Mouse (Mus musculus): ENCODE results near the gene Gm9918.
"Not testable (repeated sequence)": the region's sequence is repeated elsewhere in the genome, so short reads cannot be mapped to it uniquely, and the experiment has no call there.

Gene Gm9918

GRCm38 (mm10) chr15:102270274-102270960 lies at the start of gene Gm9918:
TSS of gene Gm9918 (plus strand) at chr15:102270563.
- in situ Hi-C loops (cut with MboI): no loop called here

DNA sequence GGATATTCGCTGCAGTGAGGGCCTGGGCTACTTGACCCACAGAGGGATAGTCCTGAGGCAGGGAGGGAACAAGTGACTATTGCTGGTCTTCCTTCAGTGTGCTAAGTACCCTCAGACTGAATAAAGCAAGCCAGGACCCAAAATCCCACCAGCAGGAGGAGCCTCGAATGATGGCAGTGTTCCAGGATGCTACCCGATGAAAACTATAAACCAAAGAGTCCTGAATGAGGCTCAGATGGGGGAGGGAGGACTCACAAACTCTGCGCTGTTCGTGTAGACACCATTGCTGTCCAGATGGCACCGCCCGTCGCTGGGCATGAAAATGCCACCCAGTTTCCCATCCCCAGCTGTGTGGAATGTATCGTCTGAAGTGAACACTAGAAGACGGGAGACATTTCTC lies 48.0 kb upstream of the Gm9918 start:
- in situ Hi-C loops (cut with MboI): loop anchor here (5.0 kb wide), 1 partner anchor 45 kb away; no protein-coding TSS in a partner anchor

- in situ Hi-C loops (cut with MboI): loop anchor here (5.0 kb wide), 1 partner anchor 47 kb away; no protein-coding TSS in a partner anchor
Measured at GRCm38 (mm10) chr15:102224186-102224991, 46.0 kb upstream of the Gm9918 start.

- in situ Hi-C loops (cut with MboI): loop anchor here (5.0 kb wide), 1 partner anchor 48 kb away; no protein-coding TSS in a partner anchor
Measured at GRCm38 (mm10) chr15:102224992-102225617, 45.3 kb upstream of the Gm9918 start.

DNA sequence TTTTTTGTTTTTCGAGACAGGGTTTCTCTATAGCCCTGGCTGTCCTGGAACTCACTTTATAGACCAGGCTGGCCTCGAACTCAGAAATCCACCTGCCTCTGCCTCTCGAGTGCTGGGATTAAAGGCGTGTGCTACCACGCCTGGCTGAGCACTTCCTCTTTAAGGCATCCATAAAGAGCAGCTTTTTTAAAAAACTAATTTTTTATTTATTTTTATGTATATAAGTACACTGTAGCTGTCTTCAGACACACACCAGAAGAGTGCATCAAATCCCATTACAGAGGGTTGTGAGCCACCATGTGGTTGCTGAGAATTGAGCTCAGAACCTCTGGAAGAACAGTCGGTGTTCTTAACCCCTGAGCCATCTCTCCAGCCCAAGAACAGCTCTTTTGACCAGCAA lies 44.7 kb upstream of the Gm9918 start:
- in situ Hi-C loops (cut with MboI): not testable (repeated sequence)

- in situ Hi-C loops (cut with MboI): loop anchor here (10.0 kb wide), 1 partner anchor 84 kb away; no protein-coding TSS in a partner anchor
Measured at GRCm38 (mm10) chr15:102230408-102231321, 39.7 kb upstream of the Gm9918 start.

- in situ Hi-C loops (cut with MboI): loop anchor here (10.0 kb wide), 1 partner anchor 83 kb away; no protein-coding TSS in a partner anchor
Measured at GRCm38 (mm10) chr15:102231748-102232147, 38.6 kb upstream of the Gm9918 start, which contains the start of gene Itgb7. TSS of gene Itgb7 (minus strand) at chr15:102231944.

DNA sequence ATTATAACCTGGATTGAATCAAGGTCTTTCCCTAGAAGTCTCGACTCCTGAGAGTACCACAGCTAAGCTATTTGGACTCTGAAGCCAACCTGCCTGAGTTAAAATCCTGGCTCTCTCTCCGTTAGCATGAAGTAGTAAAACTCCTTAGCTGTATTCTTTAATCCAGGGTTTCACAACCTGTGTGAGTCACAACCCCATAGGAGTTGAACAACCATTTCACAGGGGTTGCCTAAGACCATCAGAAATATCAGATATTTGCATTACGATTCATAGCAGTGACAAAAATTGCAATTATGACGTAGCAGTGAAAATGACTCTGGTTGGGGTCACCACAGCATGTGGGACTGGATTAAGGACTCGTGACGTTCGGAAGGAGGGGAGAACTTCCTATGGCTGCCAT lies 37.6 kb upstream of the Gm9918 start:
- in situ Hi-C loops (cut with MboI): loop anchor here (10.0 kb wide), 1 partner anchor 82 kb away; no protein-coding TSS in a partner anchor

- in situ Hi-C loops (cut with MboI): loop anchor here (10.0 kb wide), 1 partner anchor 81 kb away; no protein-coding TSS in a partner anchor
Measured at GRCm38 (mm10) chr15:102233896-102234295, 36.5 kb upstream of the Gm9918 start.

- in situ Hi-C loops (cut with MboI): loop anchor here (10.0 kb wide), 1 partner anchor 79 kb away; no protein-coding TSS in a partner anchor
Measured at GRCm38 (mm10) chr15:102235371-102236027, 34.9 kb upstream of the Gm9918 start.

GRCm38 (mm10) chr15:102238543-102239259 lies 31.7 kb upstream of the Gm9918 start:
- in situ Hi-C loops (cut with MboI): loop anchor here (10.0 kb wide), 1 partner anchor 76 kb away; no protein-coding TSS in a partner anchor

GRCm38 (mm10) chr15:102239260-102239590 lies 31.1 kb upstream of the Gm9918 start:
- in situ Hi-C loops (cut with MboI): loop anchor here (10.0 kb wide), 1 partner anchor 76 kb away; no protein-coding TSS in a partner anchor

DNA sequence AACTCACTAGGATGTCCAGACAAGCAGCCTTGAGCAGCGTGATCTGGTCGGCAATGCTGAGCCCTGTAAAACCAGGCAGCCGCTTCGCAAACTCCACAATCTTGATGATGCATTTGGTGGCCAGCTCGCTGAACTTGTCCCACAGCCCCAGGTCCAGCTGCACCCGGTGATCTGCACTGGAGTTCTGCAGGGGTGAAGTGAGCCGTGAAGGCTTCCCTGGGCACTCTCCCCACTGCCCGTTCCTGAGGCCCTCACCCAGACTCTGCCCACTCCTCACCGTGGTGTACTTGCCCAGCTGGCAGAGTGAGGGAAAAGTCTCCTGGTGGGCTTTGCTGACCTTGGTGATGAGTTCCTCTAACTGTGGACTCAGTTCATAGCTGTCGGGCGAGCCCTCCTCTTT lies 30.5 kb upstream of the Gm9918 start:
- in situ Hi-C loops (cut with MboI): loop anchor here (10.0 kb wide), 1 partner anchor 75 kb away; no protein-coding TSS in a partner anchor

GRCm38 (mm10) chr15:102240607-102241006 lies 29.8 kb upstream of the Gm9918 start:
- in situ Hi-C loops (cut with MboI): no loop called here

GRCm38 (mm10) chr15:102242404-102243228 lies 27.7 kb upstream of the Gm9918 start:
- in situ Hi-C loops (cut with MboI): no loop called here

DNA sequence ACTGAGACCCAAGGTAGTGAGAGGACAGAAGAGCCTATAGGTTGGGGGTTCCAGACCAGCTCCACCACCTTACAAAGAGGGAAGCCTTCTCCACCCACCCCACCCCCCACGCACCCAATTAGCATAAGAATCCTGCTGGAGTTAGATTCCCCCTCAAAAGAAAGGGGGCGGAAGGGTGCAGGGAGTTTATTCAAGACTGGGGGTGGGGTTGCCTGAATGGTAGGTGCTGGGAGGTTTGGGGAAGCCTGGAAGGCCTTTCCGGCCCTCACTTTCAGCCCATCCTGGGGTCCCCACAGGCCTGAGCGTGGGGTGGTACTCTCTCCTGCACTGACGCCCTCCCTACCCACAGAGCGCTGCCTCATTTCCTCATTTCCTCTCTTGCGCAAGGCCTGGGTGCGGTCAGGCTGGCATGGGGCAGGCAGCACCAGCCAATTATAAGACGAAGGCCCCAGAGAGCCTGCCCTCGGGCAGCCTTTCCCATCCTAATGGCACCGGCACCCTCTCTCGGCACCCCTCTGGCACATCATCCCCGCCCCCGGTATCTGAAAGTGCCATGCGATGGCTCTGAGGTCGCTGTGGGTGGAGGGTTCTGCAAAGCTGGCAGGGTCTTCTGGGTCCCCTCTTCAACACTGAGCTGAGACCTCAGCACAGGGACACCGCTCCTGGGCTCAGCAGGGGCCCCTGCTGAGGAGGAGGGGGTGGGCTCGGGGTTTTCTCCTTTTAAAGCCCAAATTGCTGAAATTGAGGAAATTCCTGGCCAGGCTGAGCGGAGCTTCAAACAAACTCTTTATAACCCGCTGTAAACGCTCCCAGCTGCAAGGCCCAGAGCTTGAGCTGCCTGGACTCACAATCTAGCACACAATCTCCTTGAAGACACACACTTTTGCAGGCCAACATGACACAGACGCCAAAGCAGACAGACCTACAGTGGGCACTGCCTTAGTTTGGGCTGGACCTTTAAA lies 26.9 kb upstream of the Gm9918 start:
- in situ Hi-C loops (cut with MboI): no loop called here
